In genomic region chr6:127877026-127877425, GRCm38 (mm10) we compare ENCODE assay signal across 13 mouse cellular contexts. TPM values are rescaled to one million over a fixed set of nuclear protein-coding genes. Genes with fewer than 3 reads are reported as not detected.
DNase-seq lines count a peak whose midpoint lies in the region; ATAC-seq lines count a peak whose summit lies in the region.
"Had no signal": no experiment of that assay in that cellular context is flagged by ENCODE, and none has a peak within 500 bp of the region (broad histone marks: within the 10 kb centered on the region; RNA-seq: fewer than 3 reads in every experiment).

No protein-coding gene starts in this region.

- H3K27me3 ChIP-seq in kidney, embryonic 14.5 days (ENCODE audit: control insufficient read depth, insufficient read depth, low read length) = no peaks in the 10 kb centered on the region

- no peak overlapping the region for H3K4me3 ChIP-seq in kidney, embryonic 14.5 days (ENCODE audit: low read length)
- H3K4me3 ChIP-seq: left cerebral cortex, adult 2 months had no signal

- DNase-seq in kidney, adult 11 months = no peak
- peak; percentile 98 for DNase-seq in NIH3T3 (ENCODE audit: low read depth)
- peak; percentile 33 for DNase-seq in adrenal gland, postnatal 25 days
- peak; percentile 59 for DNase-seq in gastrocnemius, postnatal 14 days
- DNase-seq in retina, embryonic 14.5 days (ENCODE audit: low spot score) = no peak
- DNase-seq in layer of hippocampus, postnatal 14 days (ENCODE audit: low spot score in 2 of 2) = no peak
- DNase-seq in Muller cell, postnatal 12 days (ENCODE audit: inconsistent ontology term) = no peak
- DNase-seq: cerebellum, adult 18-20 months had no signal

- H3K4me2 ChIP-seq in kidney, embryonic 14.5 days (replicated peaks; ENCODE audit: low read depth, low read length) = no peak overlapping the region

- intact Hi-C loops in gastrocnemius, postnatal 14 days (cut with DNase I; ENCODE audit: low total_unique reads) = no loop called here

- WGBS in kidney, embryonic 14.5 days = 72% methylated on average over 12 of the region's 12 CpGs

- no peak overlapping the region for H3K27ac ChIP-seq in kidney, embryonic 14.5 days (ENCODE audit: low read depth, low read length)
- H3K27ac ChIP-seq: left cerebral cortex, adult 2 months had no signal

- no peak overlapping the region for H3K9ac ChIP-seq in kidney, embryonic 14.5 days (ENCODE audit: low read depth, low read length)

- no peaks in the 10 kb centered on the region for H3K36me3 ChIP-seq in kidney, embryonic 14.5 days (ENCODE audit: control insufficient read depth, insufficient read depth, low read length)

- no peaks in the 10 kb centered on the region for H3K4me1 ChIP-seq in kidney, embryonic 14.5 days (ENCODE audit: control insufficient read depth, insufficient read depth, low read length)

- ATAC-seq in kidney, embryonic 14.5 days (ENCODE audit: low FRiP score, low TSS enrichment) = 0 out of 2 replicates have a peak, but pooled peaks have one; percentile 55
- ATAC-seq: activated CD4-positive, CD25-positive, alpha-beta regulatory T cell, adult 4 months; intestine, postnatal 0 days had no signal

- peaks cover 8% of the 10 kb centered on the region; the same call in 1 of the 2 replicates for H3K9me3 ChIP-seq in kidney, embryonic 14.5 days (ENCODE audit: control insufficient read depth, low read length)

RNA-seq across cellular contexts. Expression of gene Tspan11, which starts 10.4 kb away (rescaled TPM):
- 5.0 and 5.8 TPM in 2 replicates for polyA plus RNA-seq in kidney, embryonic 14.5 days (2014; fragmentation: Nextera tagmentation; extraction: Ambion mirVana)
- total RNA-seq in adrenal gland, postnatal 25 days (2021) = 3.4 and 4.2 TPM in 2 replicates
- total RNA-seq in gastrocnemius, postnatal 14 days (2021) = 1 to 10 TPM; 4.4 to 10.0 TPM
- 1 to 10 TPM; 2.8 to 4.7 TPM for total RNA-seq in layer of hippocampus, postnatal 14 days (2021)
- total RNA-seq: megakaryocyte progenitor cell, adult 5-6 weeks had no signal
- polyA plus RNA-seq: activated CD4-positive, CD25-positive, alpha-beta regulatory T cell, adult 4 months had no signal

Comparison
In these comparisons a context has a peak if more than half of its experiments do, and no peak if none do; other contexts are left out.
1. DNase-seq: peak in NIH3T3 (single experiment), adrenal gland, postnatal 25 days (single experiment) and gastrocnemius, postnatal 14 days (single experiment); none in kidney, adult 11 months (single experiment), retina, embryonic 14.5 days (single experiment), layer of hippocampus, postnatal 14 days (0 of 2) and Muller cell, postnatal 12 days (single experiment).